Mouse (Mus musculus): ENCODE measurements around the gene Bmpr1a.

DNA sequence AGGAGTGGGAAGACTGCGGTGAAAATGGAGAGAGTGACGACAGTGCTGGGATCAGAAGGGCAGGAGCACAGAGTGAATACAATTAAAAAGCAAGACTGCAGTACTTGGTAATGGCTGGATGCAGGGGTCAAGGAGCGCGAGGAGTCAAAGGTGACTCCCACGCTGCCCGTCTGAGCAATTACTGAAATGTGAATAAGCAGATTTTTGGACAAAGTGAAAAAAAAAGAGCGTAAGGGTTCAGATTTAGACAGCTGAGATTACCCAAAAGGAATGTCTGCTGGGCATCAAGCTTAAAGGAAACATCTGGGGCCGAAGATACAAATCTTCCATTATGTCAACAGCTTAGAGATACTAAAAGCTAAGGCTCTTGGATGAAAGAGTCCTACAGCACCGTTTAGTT lies 53.3 kb downstream of the Bmpr1a start:
- TF ChIP-seq CTCF (IDR thresholded peaks at IDR 0.05; ENCODE audit: low read depth, low read length) (no peak), POLR2A (IDR thresholded peaks at IDR 0.05; ENCODE audit: borderline replicate concordance, low read depth, low read length) (no peak)

All from bone marrow macrophage, adult 2 months (primary cell).